Mouse (Mus musculus) forebrain, postnatal 0 days (tissue): ENCODE results near the gene Krtap27-1. TPM values are rescaled to one million over a fixed set of nuclear protein-coding genes. Genes with fewer than 3 reads are reported as not detected.

Experiments
- ATAC-seq: fragments of 200-750 bp; cut with Nextera tagmentation; 2 replicates; pipeline ENCODE4 v1.8.0; 2017; ENCODE audit warnings: mild to moderate bottlenecking, moderate library complexity
- DNase-seq: peaks from one replicate; pipeline ENCODE4 v3.0.0-alpha.2; 2015
- H3K27ac ChIP-seq: fragments of 300-500 bp; sonication (generic); 2 replicates; pipeline ENCODE4 v1.5.1; 2014; ENCODE audit warnings: low read depth, mild to moderate bottlenecking, antibody characterized with exemption, low read length, moderate library complexity, mixed read lengths
- H3K27me3 ChIP-seq: fragments of 300-500 bp; sonication (generic); 2 replicates; pipeline ENCODE4 v1.6.1; 2014; ENCODE audit warnings: mild to moderate bottlenecking, low read length, mixed read lengths; ENCODE audit not compliant: insufficient read depth
- H3K36me3 ChIP-seq: fragments of 300-500 bp; sonication (generic); 2 replicates; pipeline ENCODE4 v1.6.1; 2014; ENCODE audit warnings: mild to moderate bottlenecking, moderate library complexity; ENCODE audit not compliant: insufficient read depth
- H3K4me1 ChIP-seq: fragments of 300-500 bp; sonication (generic); 2 replicates; pipeline ENCODE4 v1.6.1; 2014; ENCODE audit warnings: antibody characterized with exemption; ENCODE audit not compliant: insufficient read depth
- H3K4me2 ChIP-seq: fragments of 300-500 bp; sonication (generic); 2 replicates; pipeline ENCODE4 v1.6.1; 2014; ENCODE audit warnings: low read depth, mild to moderate bottlenecking, moderate library complexity
- H3K4me3 ChIP-seq: fragments of 300-500 bp; sonication (generic); 2 replicates; pipeline ENCODE4 v1.5.1; 2014; ENCODE audit warnings: low read depth, low read length, mixed read lengths
- H3K9ac ChIP-seq: fragments of 300-500 bp; sonication (generic); 2 replicates; pipeline ENCODE4 v1.6.1; 2014; ENCODE audit warnings: mild to moderate bottlenecking
- H3K9me3 ChIP-seq: fragments of 300-500 bp; sonication (generic); 2 replicates; pipeline ENCODE4 v1.6.1; 2016; ENCODE audit warnings: low read length
- CTCF ChIP-seq: sonication (generic); IDR thresholded peaks from 2 replicates; pipeline ENCODE4 v1.5.1; 2016; ENCODE audit warnings: antibody characterized with exemption, control low read depth, low read depth
- WGBS: fragments of 180-500 bp; shearing (Covaris S2); extraction: QIAGEN DNeasy Blood & Tissue Kit; methylation state at CpG from one replicate; pipeline ENCODE4 v1.1.7; 2014; 5-methylcytosine and 5-hydroxymethylcytosine counted together
- polyA plus RNA-seq: library from polyadenylated mRNA; unstranded; fragments of >200 nt; fragmentation: Nextera tagmentation; extraction: Ambion mirVana; gene quantifications from 2 replicates; pipeline ENCODE4 v1.2.1, GENCODE M21; 2015
- total RNA-seq: library from RNA; depleted of rRNA; stranded (reverse); fragments of >200 nt; gene quantifications from 2 replicates; pipeline ENCODE4 v1.2.3, GENCODE M21; 2014; rRNA removed

Krtap27-1 gene
- total and polyA plus RNA-seq, 2 experiments from 2014 or later: not detected

DNA sequence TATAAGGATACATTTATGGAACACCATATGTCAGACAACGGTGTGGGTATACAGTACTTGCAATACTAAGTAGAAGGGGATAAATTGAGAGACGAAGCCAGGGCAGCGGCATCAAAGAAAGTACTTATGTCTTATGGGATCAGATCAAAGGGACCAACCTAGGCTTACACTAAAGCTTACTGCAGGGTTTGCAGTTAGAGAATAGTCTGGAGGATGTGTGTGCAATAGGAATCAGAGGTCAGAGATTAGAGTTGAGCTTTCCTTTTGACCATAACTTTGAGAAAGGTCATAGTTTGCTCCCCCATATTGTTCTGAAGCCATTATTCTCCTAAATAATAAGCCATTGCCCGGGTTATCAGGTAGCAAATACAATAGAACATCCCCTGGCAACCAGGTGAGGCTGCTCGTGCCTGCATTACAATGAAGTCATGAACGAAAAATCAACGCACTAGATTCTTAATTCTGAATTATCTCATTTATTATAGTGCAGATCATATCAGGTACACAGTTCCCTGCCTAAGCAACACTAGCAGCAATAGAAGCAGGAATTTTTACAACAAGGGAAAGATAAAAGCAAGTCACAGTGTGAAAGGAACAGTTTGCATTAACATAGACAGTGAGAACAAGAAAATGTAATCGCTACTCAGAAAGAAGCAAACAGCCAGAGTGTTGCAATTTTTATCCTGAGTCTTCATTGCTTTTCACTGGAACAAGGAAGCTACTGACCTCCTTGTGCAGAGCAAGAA lies 24.9 kb downstream of the Krtap27-1 start:
- H3K9me3 ChIP-seq: no peaks in the 10 kb centered on the region
- DNase-seq (no peak), ATAC-seq (no peak)
- no peaks in the 10 kb centered on the region for H3K27me3 ChIP-seq
- H3K4me1 ChIP-seq: no peaks in the 10 kb centered on the region
- no peak overlapping the region for H3K4me3 ChIP-seq
- TF ChIP-seq CTCF: no peak
- WGBS: 72% methylated on average over 8 of the region's 8 CpGs
- H3K36me3 ChIP-seq: no peaks in the 10 kb centered on the region
- H3K9ac ChIP-seq: no peak overlapping the region
- H3K27ac ChIP-seq: no peak overlapping the region
- H3K4me2 ChIP-seq: no peak overlapping the region

DNA sequence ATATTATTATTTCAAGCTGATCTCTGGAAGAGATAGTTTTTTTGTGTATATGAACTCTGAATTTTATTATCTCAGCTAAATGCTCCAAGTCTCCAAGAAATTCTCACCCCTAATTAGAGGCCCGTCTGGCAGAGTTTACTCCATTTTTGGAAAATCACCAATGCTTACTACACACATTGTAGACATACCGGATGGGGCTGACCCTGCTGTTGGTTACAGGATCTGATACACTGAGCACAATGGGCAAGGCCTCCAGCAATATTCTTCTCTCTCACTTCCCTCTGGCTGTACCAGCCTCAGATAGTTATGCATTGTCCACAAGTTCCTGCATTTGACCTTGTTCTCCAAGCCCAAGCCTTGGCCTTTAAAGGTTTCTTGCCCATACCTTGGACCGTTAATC lies 31.4 kb downstream of the Krtap27-1 start:
- Histone ChIP-seq H3K9ac (no peak overlapping the region), H3K27me3 (no peaks in the 10 kb centered on the region), H3K4me1 (no peaks in the 10 kb centered on the region), H3K36me3 (no peaks in the 10 kb centered on the region), H3K27ac (no peak overlapping the region), H3K4me2 (no peak overlapping the region), H3K4me3 (no peak overlapping the region), H3K9me3 (no peaks in the 10 kb centered on the region)
- TF ChIP-seq CTCF: no peak
- DNase-seq (no peak), ATAC-seq (no peak)
- WGBS: 51% methylated on average over 3 of the region's 3 CpGs

DNA sequence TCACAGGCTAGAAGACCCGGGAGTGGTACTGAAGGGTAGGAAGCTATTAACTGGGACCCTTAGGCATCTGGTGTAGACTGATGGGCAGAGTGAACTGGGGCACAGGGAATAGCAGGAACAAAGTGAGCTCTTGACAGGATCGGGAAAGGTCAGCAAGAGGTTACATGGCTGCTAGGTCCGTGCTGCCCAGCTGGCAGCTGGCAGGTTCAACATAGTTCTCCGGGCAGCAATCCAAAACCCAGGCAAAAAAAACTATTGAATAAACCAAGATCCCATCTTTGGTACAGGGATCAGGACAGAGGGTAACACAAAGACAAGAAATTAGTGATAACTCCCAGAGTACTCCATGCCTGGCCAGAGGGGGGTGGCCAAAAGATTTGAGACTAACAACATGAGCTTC lies 36.3 kb downstream of the Krtap27-1 start:
- Histone ChIP-seq H3K4me2 (no peak overlapping the region), H3K9ac (no peak overlapping the region), H3K4me3 (no peak overlapping the region), H3K27me3 (no peaks in the 10 kb centered on the region), H3K36me3 (no peaks in the 10 kb centered on the region), H3K4me1 (no peaks in the 10 kb centered on the region), H3K27ac (no peak overlapping the region), H3K9me3 (no peaks in the 10 kb centered on the region)
- 39% methylated on average over 4 of the region's 4 CpGs for WGBS
- DNase-seq (no peak), ATAC-seq (no peak)
- TF ChIP-seq CTCF: no peak

DNA sequence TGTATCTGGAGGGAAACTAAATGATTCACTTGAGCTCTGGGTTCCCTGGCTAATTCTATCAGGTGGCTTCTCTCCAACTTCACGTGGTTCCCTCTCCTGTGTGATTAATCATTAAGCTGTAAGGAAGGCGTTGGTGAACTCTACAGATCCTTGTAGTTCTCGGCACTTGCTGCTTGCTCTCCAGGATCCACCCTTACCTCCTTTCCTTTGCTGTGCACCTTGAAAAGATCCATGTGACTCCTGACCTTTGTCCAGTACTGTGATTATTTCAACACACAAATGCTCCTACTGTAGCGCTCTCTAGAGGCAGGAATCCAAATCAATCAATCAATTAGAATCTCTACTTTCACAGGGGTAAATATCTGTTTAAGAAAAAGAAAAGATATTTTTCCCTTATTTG lies 40.0 kb downstream of the Krtap27-1 start:
- Histone ChIP-seq H3K9ac (no peak overlapping the region), H3K27me3 (no peaks in the 10 kb centered on the region), H3K4me3 (no peak overlapping the region), H3K36me3 (no peaks in the 10 kb centered on the region), H3K4me1 (no peaks in the 10 kb centered on the region), H3K9me3 (no peaks in the 10 kb centered on the region), H3K4me2 (no peak overlapping the region), H3K27ac (no peak overlapping the region)
- ATAC-seq (no peak), DNase-seq (no peak)
- no peak for TF ChIP-seq CTCF
- WGBS: 82% methylated on average over 4 of the region's 4 CpGs

DNA sequence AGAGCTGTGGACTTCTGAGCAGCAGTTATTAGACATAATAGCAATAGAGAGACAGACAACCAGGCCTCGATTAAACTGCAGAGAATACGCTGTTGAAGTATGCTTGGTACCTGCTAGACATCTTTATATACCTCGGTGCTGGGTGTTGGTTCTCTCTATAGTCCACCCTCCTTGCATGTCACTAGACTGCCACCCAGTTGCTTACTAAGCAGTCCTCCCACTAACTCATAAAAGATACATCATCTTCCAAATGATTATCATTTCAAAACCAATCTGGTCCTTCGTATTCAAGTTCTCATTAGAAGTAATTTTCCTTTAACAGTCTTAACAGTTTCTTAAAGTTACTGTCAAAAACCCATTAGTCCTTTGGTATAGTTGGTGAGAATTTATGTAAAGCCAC lies 43.9 kb downstream of the Krtap27-1 start, which contains the start of gene 2310079G19Rik:
Gene 2310079G19Rik (minus strand): TSS at position 101 of the 400 bp plus-strand sequence.
- Histone ChIP-seq H3K36me3 (no peaks in the 10 kb centered on the region), H3K27me3 (no peaks in the 10 kb centered on the region), H3K27ac (no peak within 1 kb of the TSS), H3K4me1 (no peaks in the 10 kb centered on the region), H3K9ac (no peak within 1 kb of the TSS), H3K4me3 (no peak within 1 kb of the TSS), H3K9me3 (no peaks in the 10 kb centered on the region), H3K4me2 (no peak within 1 kb of the TSS)
- no peak for ATAC-seq
- no peak for TF ChIP-seq CTCF
- 92% methylated on average over 4 of the region's 4 CpGs for WGBS
- no peak for DNase-seq

Other genes with a start within 250 kb of the Krtap27-1 start
- gene Cldn17, start 164.7 kb downstream of the Krtap27-1 start, total RNA-seq: not detected in 2 replicates
- gene Cldn17, start 164.7 kb downstream of the Krtap27-1 start, polyA plus RNA-seq: not detected in 2 replicates
- gene Cldn8, start 108.5 kb downstream of the Krtap27-1 start, total RNA-seq: not detected in 2 replicates
- not detected in 2 replicates for gene Cldn8, start 108.5 kb downstream of the Krtap27-1 start, polyA plus RNA-seq
- gene Krtap24-1, start 59.4 kb downstream of the Krtap27-1 start, total RNA-seq: not detected in 2 replicates
- not detected in 2 replicates for gene Krtap24-1, start 59.4 kb downstream of the Krtap27-1 start, polyA plus RNA-seq
- not detected in 2 replicates for gene 2310079G19Rik, start 44.0 kb downstream of the Krtap27-1 start, total RNA-seq
- not detected in 2 replicates for gene 2310079G19Rik, start 44.0 kb downstream of the Krtap27-1 start, polyA plus RNA-seq
- not detected in 2 replicates for gene Krtap26-1, start 23.9 kb downstream of the Krtap27-1 start, total RNA-seq
- gene Krtap26-1, start 23.9 kb downstream of the Krtap27-1 start, polyA plus RNA-seq: not detected in 2 replicates
- gene 2310061N02Rik, start 36.3 kb upstream of the Krtap27-1 start, total RNA-seq: not detected in 2 replicates
- gene 2310061N02Rik, start 36.3 kb upstream of the Krtap27-1 start, polyA plus RNA-seq: not detected in 2 replicates
- not detected in 2 replicates for gene Krtap13-1, start 57.2 kb upstream of the Krtap27-1 start, total RNA-seq
- gene Krtap13-1, start 57.2 kb upstream of the Krtap27-1 start, polyA plus RNA-seq: not detected in 2 replicates
- not detected in 2 replicates for gene Krtap13, start 80.0 kb upstream of the Krtap27-1 start, total RNA-seq
- gene Krtap13, start 80.0 kb upstream of the Krtap27-1 start, polyA plus RNA-seq: not detected in 2 replicates
- gene 2310034C09Rik, start 87.2 kb upstream of the Krtap27-1 start, total RNA-seq: not detected in 2 replicates
- not detected in 2 replicates for gene 2310034C09Rik, start 87.2 kb upstream of the Krtap27-1 start, polyA plus RNA-seq
- gene 2310057N15Rik, start 102.5 kb upstream of the Krtap27-1 start, total RNA-seq: not detected in 2 replicates
- gene 2310057N15Rik, start 102.5 kb upstream of the Krtap27-1 start, polyA plus RNA-seq: not detected in 2 replicates
- gene Gm5965, start 106.2 kb upstream of the Krtap27-1 start, total RNA-seq: not detected in 2 replicates
- not detected in 2 replicates for gene Gm5965, start 106.2 kb upstream of the Krtap27-1 start, polyA plus RNA-seq
- gene Gm20741, start 140.5 kb upstream of the Krtap27-1 start, total RNA-seq: not detected in 2 replicates
- not detected in 2 replicates for gene Gm20741, start 140.5 kb upstream of the Krtap27-1 start, polyA plus RNA-seq
- not detected in 2 replicates for gene Krtap15, start 148.5 kb upstream of the Krtap27-1 start, total RNA-seq
- not detected in 2 replicates for gene Krtap15, start 148.5 kb upstream of the Krtap27-1 start, polyA plus RNA-seq
- not detected in 2 replicates for gene Krtap14, start 154.5 kb upstream of the Krtap27-1 start, total RNA-seq
- not detected in 2 replicates for gene Krtap14, start 154.5 kb upstream of the Krtap27-1 start, polyA plus RNA-seq
- gene Krtap19-1, start 197.7 kb upstream of the Krtap27-1 start, total RNA-seq: not detected in 2 replicates
- not detected in 2 replicates for gene Krtap19-1, start 197.7 kb upstream of the Krtap27-1 start, polyA plus RNA-seq
- not detected in 2 replicates for gene Krtap19-2, start 202.6 kb upstream of the Krtap27-1 start, total RNA-seq
- gene Krtap19-2, start 202.6 kb upstream of the Krtap27-1 start, polyA plus RNA-seq: not detected in 2 replicates
- not detected in 2 replicates for gene Krtap19-3, start 206.4 kb upstream of the Krtap27-1 start, total RNA-seq
- not detected in 2 replicates for gene Krtap19-3, start 206.4 kb upstream of the Krtap27-1 start, polyA plus RNA-seq
- not detected in 2 replicates for gene Krtap19-4, start 213.4 kb upstream of the Krtap27-1 start, total RNA-seq
- not detected in 2 replicates for gene Krtap19-4, start 213.4 kb upstream of the Krtap27-1 start, polyA plus RNA-seq
- gene Krtap19-5, start 224.8 kb upstream of the Krtap27-1 start, total RNA-seq: not detected in 2 replicates
- gene Krtap19-5, start 224.8 kb upstream of the Krtap27-1 start, polyA plus RNA-seq: not detected in 2 replicates